Mouse (Mus musculus) intestine, embryonic 14.5 days (tissue): ENCODE measurements around the gene Mpdu1. TPM values are rescaled to one million over a fixed set of nuclear protein-coding genes. Genes with fewer than 3 reads are reported as not detected.
"Not testable (repeated sequence)": the region's sequence is repeated elsewhere in the genome, so short reads cannot be mapped to it uniquely, and the experiment has no call there.

ENCODE experiments used
- ATAC-seq: fragments of 200-750 bp; cut with Nextera tagmentation; replicated peaks from 2 replicates; pipeline ENCODE4 v1.8.0; 2017; ENCODE audit warnings: low read depth, moderate number of reproducible peaks, moderate TSS enrichment, moderate library complexity; ENCODE audit not compliant: low FRiP score, low TSS enrichment
- DNase-seq: peaks from one replicate; pipeline ENCODE4 v3.0.0-alpha.2; 2018; ENCODE audit warnings: low spot score
- H3K27ac ChIP-seq: fragments of 300-500 bp; sonication (generic); 2 replicates; pipeline ENCODE4 v1.5.1; 2014; ENCODE audit warnings: low read depth, mild to moderate bottlenecking, control low read depth
- H3K27me3 ChIP-seq: fragments of 300-500 bp; sonication (generic); replicated peaks from 2 replicates; pipeline ENCODE4 v1.6.1; 2014; ENCODE audit warnings: low read length, control low read depth; ENCODE audit not compliant: control insufficient read depth, insufficient read depth
- H3K36me3 ChIP-seq: fragments of 300-500 bp; sonication (generic); 2 replicates; pipeline ENCODE4 v1.6.1; 2014; ENCODE audit warnings: low read length, control low read depth; ENCODE audit not compliant: control insufficient read depth, insufficient read depth
- H3K4me1 ChIP-seq: fragments of 300-500 bp; sonication (generic); replicated peaks from 2 replicates; pipeline ENCODE4 v1.6.1; 2014; ENCODE audit warnings: low read length, control low read depth, mixed read lengths; ENCODE audit not compliant: control insufficient read depth, insufficient read depth
- H3K4me2 ChIP-seq: fragments of 300-500 bp; sonication (generic); 2 replicates; pipeline ENCODE4 v1.6.1; 2014; ENCODE audit warnings: low read length
- H3K4me3 ChIP-seq: fragments of 300-500 bp; sonication (generic); 2 replicates; pipeline ENCODE4 v1.5.1; 2014; ENCODE audit warnings: low read depth, low read length, control low read depth, mixed read lengths
- H3K9ac ChIP-seq: fragments of 300-500 bp; sonication (generic); 2 replicates; pipeline ENCODE4 v1.6.1; 2014; ENCODE audit warnings: mild to moderate bottlenecking, low read length
- H3K9me3 ChIP-seq: fragments of 300-500 bp; sonication (generic); 2 replicates; pipeline ENCODE4 v1.6.1; 2016; ENCODE audit warnings: low read length, control low read depth; ENCODE audit not compliant: control insufficient read depth
- WGBS: fragments of 180-500 bp; shearing (Covaris S2); extraction: QIAGEN DNeasy Blood & Tissue Kit; methylation state at CpG from one replicate; pipeline ENCODE4 v1.1.7; 2014; 5-methylcytosine and 5-hydroxymethylcytosine counted together
- polyA plus RNA-seq: library from polyadenylated mRNA; unstranded; fragments of >200 nt; fragmentation: Nextera tagmentation; extraction: Ambion mirVana; gene quantifications from 2 replicates; pipeline ENCODE4 v1.2.1, GENCODE M21; 2014

Mpdu1 gene
- polyA plus RNA-seq, 1 experiment from 2014 or later: 39.3 TPM

- no peaks in the 10 kb centered on the region for H3K27me3 ChIP-seq
- H3K4me3 ChIP-seq: 0 out of 2 replicates have a peak overlapping the region, but pooled peaks have one; percentile 44
- no peak overlapping the region for H3K27ac ChIP-seq
- H3K9me3 ChIP-seq: no peaks in the 10 kb centered on the region
- peak overlapping the region; percentile 73 for H3K4me2 ChIP-seq
- H3K9ac ChIP-seq: peak overlapping the region; percentile 52
- WGBS: 68% methylated on average over 4 of the region's 4 CpGs
- no peak for DNase-seq
- no peaks in the 10 kb centered on the region for H3K36me3 ChIP-seq
- ATAC-seq: no peak
- peaks cover 9% of the 10 kb centered on the region for H3K4me1 ChIP-seq
Measured at GRCm38 (mm10) chr11:69623006-69623405, 39.4 kb downstream of the Mpdu1 start.

GRCm38 (mm10) chr11:69622406-69622805, 40.0 kb downstream of the Mpdu1 start:
- ATAC-seq (peak; percentile 48; the same call in 1 of the 2 replicates), DNase-seq (no peak)
- H3K9ac ChIP-seq: peak overlapping the region; percentile 52

GRCm38 (mm10) chr11:69621571-69622268, 40.7 kb downstream of the Mpdu1 start, which contains the start of gene Sat2:
Gene Sat2, plus strand, starts transcription at chr11:69622024.
- DNase-seq: peak; percentile 82
- Histone ChIP-seq H3K27me3 (no peaks in the 10 kb centered on the region), H3K36me3 (no peaks in the 10 kb centered on the region)

More at GRCm38 (mm10) chr11:69622406-69622805, 40.0 kb downstream of the Mpdu1 start:
- H3K4me2 ChIP-seq: peak overlapping the region; percentile 73
- H3K4me3 ChIP-seq: peak overlapping the region; percentile 44
- WGBS: 26% methylated on average over 6 of the region's 6 CpGs
- no peaks in the 10 kb centered on the region for H3K36me3 ChIP-seq
- H3K27me3 ChIP-seq: no peaks in the 10 kb centered on the region
- peaks cover 9% of the 10 kb centered on the region for H3K4me1 ChIP-seq
- peak overlapping the region; percentile 34 for H3K27ac ChIP-seq
- H3K9me3 ChIP-seq: no peaks in the 10 kb centered on the region

GRCm38 (mm10) chr11:69620394-69621081, 41.9 kb downstream of the Mpdu1 start:
- no peak for ATAC-seq
- H3K4me1 ChIP-seq: peaks cover 9% of the 10 kb centered on the region

More at GRCm38 (mm10) chr11:69621571-69622268, 40.7 kb downstream of the Mpdu1 start, which contains the start of gene Sat2:
- no peaks in the 10 kb centered on the region for H3K9me3 ChIP-seq
- H3K4me1 ChIP-seq: peaks cover 9% of the 10 kb centered on the region
- WGBS: 1% methylated on average over 20 of the region's 20 CpGs
- peak within 1 kb of the TSS; percentile 52 for H3K9ac ChIP-seq
- peak within 1 kb of the TSS; percentile 34 for H3K27ac ChIP-seq
- peak; percentile 82 for ATAC-seq
- H3K4me2 ChIP-seq: peak within 1 kb of the TSS; percentile 73
- peak within 1 kb of the TSS; percentile 44 for H3K4me3 ChIP-seq

GRCm38 (mm10) chr11:69617805-69618204, 44.6 kb downstream of the Mpdu1 start, which contains the start of gene Shbg:
Gene Shbg, minus strand, starts transcription at chr11:69617905.
- no peaks in the 10 kb centered on the region for H3K9me3 ChIP-seq
- no peaks in the 10 kb centered on the region for H3K36me3 ChIP-seq
- WGBS: 62% methylated on average over 5 of the region's 5 CpGs
- no peak for ATAC-seq
- no peak within 1 kb of the TSS for H3K4me3 ChIP-seq
- peaks cover 12% of the 10 kb centered on the region for H3K4me1 ChIP-seq
- H3K27me3 ChIP-seq: no peaks in the 10 kb centered on the region
- H3K9ac ChIP-seq: no peak within 1 kb of the TSS
- no peak within 1 kb of the TSS for H3K4me2 ChIP-seq
- no peak for DNase-seq
- no peak within 1 kb of the TSS for H3K27ac ChIP-seq

More at GRCm38 (mm10) chr11:69620394-69621081, 41.9 kb downstream of the Mpdu1 start:
- no peaks in the 10 kb centered on the region for H3K36me3 ChIP-seq
- 74% methylated on average over 7 of the region's 7 CpGs for WGBS
- no peak overlapping the region for H3K9ac ChIP-seq
- no peak overlapping the region for H3K4me3 ChIP-seq
- no peak overlapping the region for H3K4me2 ChIP-seq
- no peaks in the 10 kb centered on the region for H3K27me3 ChIP-seq
- no peak overlapping the region for H3K27ac ChIP-seq
- H3K9me3 ChIP-seq: no peaks in the 10 kb centered on the region
- no peak for DNase-seq

GRCm38 (mm10) chr11:69616781-69617180, 45.7 kb downstream of the Mpdu1 start:
- DNase-seq (no peak), ATAC-seq (no peak)
- whole genome bisulfite sequencing: 56% methylated on average over 10 of the region's 10 CpGs

DNA sequence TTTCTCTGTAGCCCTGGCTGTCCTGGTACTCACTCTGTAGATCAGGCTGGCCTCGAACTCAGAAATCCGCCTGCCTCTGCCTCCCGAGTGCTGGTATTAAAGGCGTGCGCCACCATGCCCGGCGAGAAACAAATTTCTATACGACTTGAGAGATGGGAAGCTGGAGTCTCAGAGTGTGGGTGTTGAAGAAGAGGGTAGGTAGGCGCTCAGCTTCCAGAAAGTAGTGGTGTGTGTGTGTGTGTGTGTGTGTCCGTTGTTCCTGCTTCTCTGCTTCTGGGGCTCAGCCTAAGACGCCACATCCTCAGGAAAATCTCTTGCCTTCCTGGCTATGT, 48.2 kb downstream of the Mpdu1 start:
- H3K4me3 ChIP-seq: not testable (repeated sequence)
- WGBS: 55% methylated on average over 11 of the region's 11 CpGs
- peak overlapping the region; percentile 37; the same call in 1 of the 2 replicates for H3K4me2 ChIP-seq

More at GRCm38 (mm10) chr11:69616781-69617180, 45.7 kb downstream of the Mpdu1 start:
- no peaks in the 10 kb centered on the region for H3K36me3 ChIP-seq
- H3K9me3 ChIP-seq: no peaks in the 10 kb centered on the region
- no peak overlapping the region for H3K4me2 ChIP-seq
- H3K9ac ChIP-seq: no peak overlapping the region
- no peak overlapping the region for H3K4me3 ChIP-seq
- peaks cover 7% of the 10 kb centered on the region; the same call in 1 of the 2 replicates for H3K4me1 ChIP-seq
- H3K27ac ChIP-seq: no peak overlapping the region
- H3K27me3 ChIP-seq: no peaks in the 10 kb centered on the region

DNA sequence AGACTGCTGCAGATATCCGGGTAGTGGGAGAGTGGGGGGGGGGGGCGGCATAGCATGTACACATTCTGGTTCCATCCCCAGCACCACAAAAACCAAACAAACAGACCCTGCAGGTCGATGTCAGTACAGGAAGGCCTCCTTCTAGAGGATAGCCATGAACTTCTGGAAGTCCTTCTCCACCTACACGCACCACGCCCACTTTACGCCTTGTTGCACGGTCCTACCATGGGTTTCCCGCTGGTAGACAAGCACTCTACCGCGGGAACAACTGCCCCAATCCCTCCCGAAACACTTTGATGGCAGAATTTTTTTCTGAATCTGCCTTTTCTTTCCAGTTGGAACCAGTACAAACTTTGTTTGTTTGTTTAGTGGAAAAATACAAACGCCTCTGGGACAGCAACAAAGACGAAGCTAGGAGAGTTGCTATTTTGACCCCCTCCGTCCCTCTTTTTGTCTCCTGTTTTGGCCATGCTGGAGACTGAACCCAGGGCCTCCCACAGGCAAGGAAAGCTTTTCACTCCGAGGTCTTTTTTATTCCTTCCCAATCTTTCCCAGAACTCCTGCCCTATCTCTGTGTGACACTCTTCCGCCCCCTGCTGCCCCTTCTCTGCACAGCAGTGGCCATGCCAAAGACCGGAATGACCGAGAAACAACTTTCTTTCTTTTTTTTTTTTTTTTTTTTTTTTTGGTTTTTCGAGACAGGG, 48.7 kb downstream of the Mpdu1 start:
- no peaks in the 10 kb centered on the region for H3K9me3 ChIP-seq
- no peaks in the 10 kb centered on the region for H3K27me3 ChIP-seq
- H3K4me2 ChIP-seq: peak overlapping the region; percentile 37
- H3K4me1 ChIP-seq: peaks cover 7% of the 10 kb centered on the region; the same call in 1 of the 2 replicates
- 0 out of 2 replicates have a peak overlapping the region, but pooled peaks have one; percentile 16 for H3K9ac ChIP-seq
- H3K36me3 ChIP-seq: no peaks in the 10 kb centered on the region
- WGBS: 13% methylated on average over 19 of the region's 19 CpGs
- no peak overlapping the region for H3K27ac ChIP-seq
- H3K4me3 ChIP-seq: no peak overlapping the region
- DNase-seq (peak; percentile 97), ATAC-seq (peak; percentile 47; the same call in 1 of the 2 replicates)

More for the DNA sequence above, 48.2 kb downstream of the Mpdu1 start:
- not testable (repeated sequence) for H3K36me3 ChIP-seq, H3K9me3 ChIP-seq, DNase-seq, H3K27ac ChIP-seq, H3K27me3 ChIP-seq, ATAC-seq, H3K4me1 ChIP-seq, H3K9ac ChIP-seq
